Mouse (Mus musculus): ENCODE data around the gene Auts2. TPM values are rescaled to one million over a fixed set of nuclear protein-coding genes. Genes with fewer than 3 reads are reported as not detected.

The Auts2 gene
- polyA plus RNA-seq, 1 experiment from 2014 or later: 57.8 TPM

DNA sequence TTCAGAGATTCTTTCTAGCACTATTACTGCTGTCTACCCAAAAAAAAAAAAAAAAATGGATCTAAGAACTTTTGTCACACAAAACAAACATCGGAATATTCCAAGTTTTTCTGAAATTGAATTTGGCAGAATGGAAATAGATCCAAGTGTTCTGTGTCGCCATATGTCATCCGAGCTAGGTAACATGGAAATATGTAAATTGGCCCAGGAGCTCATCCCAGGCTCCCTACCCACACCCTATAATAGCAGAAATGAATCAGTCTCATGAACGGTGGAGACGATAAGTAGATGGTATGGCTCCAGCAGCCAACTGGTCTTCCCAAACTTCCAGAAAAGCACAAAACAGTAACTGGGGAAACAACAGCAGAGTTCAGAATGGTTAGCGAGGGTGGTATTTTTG, 577.6 kb downstream of the Auts2 start:
- no peaks in the 10 kb centered on the region for H3K27me3 ChIP-seq (ENCODE audit: low read depth, poor library complexity, severe bottlenecking)
- no peak overlapping the region for H3K4me3 ChIP-seq
- no peak overlapping the region for H3K27ac ChIP-seq
- DNase-seq (ENCODE audit: low spot score): no peak
- WGBS: 95% methylated on average over 6 of the region's 6 CpGs
- H3K4me1 ChIP-seq: peaks cover 3% of the 10 kb centered on the region; the same call in 1 of the 2 replicates
- H3K9me3 ChIP-seq (replicated peaks): no peaks in the 10 kb centered on the region
- H3K36me3 ChIP-seq: peaks cover 5% of the 10 kb centered on the region

DNA sequence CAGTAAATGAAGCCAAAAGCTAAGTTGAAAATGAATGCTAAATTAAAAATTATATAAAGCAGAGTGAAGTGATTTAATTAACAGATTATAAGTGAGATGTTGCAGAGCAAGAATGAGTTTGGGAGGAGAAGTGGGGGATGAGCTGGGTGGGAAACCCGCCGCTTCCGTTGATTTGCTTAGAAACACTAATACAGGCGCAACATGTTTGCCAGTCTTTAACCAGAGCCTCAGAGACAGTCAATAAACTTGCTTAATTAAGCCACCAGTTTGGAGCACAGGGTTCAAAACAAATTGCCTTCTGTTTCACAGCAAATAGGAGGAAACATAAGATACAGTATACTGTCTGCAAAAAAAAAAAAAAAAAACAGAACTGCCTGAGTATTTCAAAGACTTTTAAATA, 579.6 kb downstream of the Auts2 start:
- H3K36me3 ChIP-seq: peaks cover 5% of the 10 kb centered on the region
- no peak for DNase-seq (ENCODE audit: low spot score)
- 91% methylated on average over 4 of the region's 4 CpGs for WGBS
- no peaks in the 10 kb centered on the region for H3K27me3 ChIP-seq (ENCODE audit: low read depth, poor library complexity, severe bottlenecking)
- no peak overlapping the region for H3K27ac ChIP-seq
- no peaks in the 10 kb centered on the region for H3K9me3 ChIP-seq (replicated peaks)
- H3K4me1 ChIP-seq: peaks cover 3% of the 10 kb centered on the region; the same call in 1 of the 2 replicates
- no peak overlapping the region for H3K4me3 ChIP-seq

DNA sequence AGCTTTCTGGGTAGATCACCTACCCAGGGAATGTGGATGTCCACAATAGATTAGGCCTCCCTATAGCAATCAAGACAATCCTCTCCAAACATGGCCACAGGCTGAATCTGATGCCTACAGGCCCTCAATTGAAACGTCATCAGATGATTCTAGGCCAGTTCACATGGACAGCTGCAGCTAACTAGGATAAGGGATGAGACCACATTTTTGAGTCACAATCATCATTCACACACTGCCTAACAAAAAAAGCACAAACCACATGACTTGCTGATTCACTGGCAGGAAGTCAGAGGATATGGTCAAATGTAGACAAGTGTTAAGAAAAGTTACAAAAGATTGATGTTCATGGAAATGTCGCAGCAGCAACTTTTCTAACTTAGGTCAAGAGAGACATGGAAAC, 581.3 kb downstream of the Auts2 start:
- WGBS: 91% methylated on average over 2 of the region's 2 CpGs
- H3K9me3 ChIP-seq (replicated peaks): no peaks in the 10 kb centered on the region
- no peak for DNase-seq (ENCODE audit: low spot score)
- H3K27me3 ChIP-seq (ENCODE audit: low read depth, poor library complexity, severe bottlenecking): no peaks in the 10 kb centered on the region
- H3K4me3 ChIP-seq: no peak overlapping the region
- peaks cover 5% of the 10 kb centered on the region for H3K36me3 ChIP-seq
- H3K4me1 ChIP-seq: peaks cover 8% of the 10 kb centered on the region
- H3K27ac ChIP-seq: no peak overlapping the region

DNA sequence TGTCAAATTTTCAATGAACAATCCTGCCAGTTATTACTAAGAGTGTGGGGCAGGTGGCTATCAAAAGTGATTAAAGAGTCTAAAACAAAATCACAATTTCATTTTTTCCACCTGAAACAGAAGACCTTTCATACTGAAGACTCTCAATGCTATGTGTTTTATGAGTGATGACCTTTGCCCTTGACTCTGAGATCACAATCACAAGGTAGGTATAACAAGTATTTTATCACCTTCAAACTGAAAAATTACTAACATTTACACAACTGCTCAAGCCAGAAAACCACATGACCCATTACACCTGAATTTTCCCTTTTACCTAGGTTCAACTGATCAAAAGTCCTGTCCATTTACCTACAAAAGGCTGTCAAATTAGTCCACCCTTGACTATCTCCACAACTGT, 582.7 kb downstream of the Auts2 start:
- H3K36me3 ChIP-seq: peaks cover 5% of the 10 kb centered on the region
- no peak overlapping the region for H3K27ac ChIP-seq
- H3K27me3 ChIP-seq (ENCODE audit: low read depth, poor library complexity, severe bottlenecking): no peaks in the 10 kb centered on the region
- H3K9me3 ChIP-seq (replicated peaks): no peaks in the 10 kb centered on the region
- peaks cover 22% of the 10 kb centered on the region for H3K4me1 ChIP-seq
- H3K4me3 ChIP-seq: no peak overlapping the region
- DNase-seq (ENCODE audit: low spot score): no peak

DNA sequence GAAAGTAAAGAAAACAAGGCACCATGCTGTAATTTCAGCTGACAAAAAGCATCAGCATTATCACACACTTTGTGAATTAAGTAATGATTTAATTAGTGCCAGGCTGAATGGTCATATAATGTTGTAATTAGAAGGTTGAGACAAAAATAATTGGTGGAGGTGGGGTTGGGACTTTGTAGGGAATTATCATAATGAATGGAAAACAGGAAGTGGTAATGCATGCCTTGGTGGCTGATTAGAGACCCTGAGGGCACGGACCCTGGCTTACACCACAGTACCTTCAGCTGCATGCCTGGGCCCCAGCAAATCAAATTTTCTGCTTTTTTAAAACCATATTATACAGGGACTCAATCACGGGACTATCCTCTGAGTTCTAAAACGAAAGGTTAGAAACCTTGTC, 586.1 kb downstream of the Auts2 start:
- Histone ChIP-seq H3K4me1 (peaks cover 24% of the 10 kb centered on the region), H3K27ac (peak overlapping the region; percentile 69), H3K36me3 (no peaks in the 10 kb centered on the region), H3K4me3 (no peak overlapping the region), H3K9me3 (replicated peaks) (no peaks in the 10 kb centered on the region), H3K27me3 (ENCODE audit: low read depth, poor library complexity, severe bottlenecking) (no peaks in the 10 kb centered on the region)
- no peak for DNase-seq (ENCODE audit: low spot score)
- WGBS: 64% methylated on average over 3 of the region's 3 CpGs

DNA sequence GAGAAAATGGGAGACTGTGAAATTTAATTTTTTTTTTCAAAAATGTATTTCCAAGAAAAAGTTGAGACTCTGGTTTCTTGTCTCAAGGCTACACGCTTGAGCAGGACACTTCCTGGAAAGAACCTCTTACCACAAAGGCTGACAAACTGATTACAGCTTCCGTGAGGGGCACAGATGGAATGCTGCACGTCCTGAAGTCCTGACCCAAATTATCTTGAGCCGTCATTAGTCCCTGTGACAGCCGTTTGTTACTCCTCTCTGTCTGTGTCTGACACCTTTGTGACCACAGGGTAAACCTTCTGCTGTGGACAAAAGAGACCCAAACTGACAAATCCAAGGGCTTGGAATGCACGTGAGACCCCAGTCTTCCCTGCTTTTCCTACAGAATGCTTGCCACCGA, 587.1 kb downstream of the Auts2 start:
- Histone ChIP-seq H3K27me3 (ENCODE audit: low read depth, poor library complexity, severe bottlenecking) (no peaks in the 10 kb centered on the region), H3K36me3 (no peaks in the 10 kb centered on the region), H3K9me3 (replicated peaks) (no peaks in the 10 kb centered on the region), H3K4me3 (no peak overlapping the region), H3K4me1 (peaks cover 24% of the 10 kb centered on the region), H3K27ac (peak overlapping the region; percentile 71)
- 28% methylated on average over 7 of the region's 7 CpGs for WGBS
- DNase-seq (ENCODE audit: low spot score): no peak

DNA sequence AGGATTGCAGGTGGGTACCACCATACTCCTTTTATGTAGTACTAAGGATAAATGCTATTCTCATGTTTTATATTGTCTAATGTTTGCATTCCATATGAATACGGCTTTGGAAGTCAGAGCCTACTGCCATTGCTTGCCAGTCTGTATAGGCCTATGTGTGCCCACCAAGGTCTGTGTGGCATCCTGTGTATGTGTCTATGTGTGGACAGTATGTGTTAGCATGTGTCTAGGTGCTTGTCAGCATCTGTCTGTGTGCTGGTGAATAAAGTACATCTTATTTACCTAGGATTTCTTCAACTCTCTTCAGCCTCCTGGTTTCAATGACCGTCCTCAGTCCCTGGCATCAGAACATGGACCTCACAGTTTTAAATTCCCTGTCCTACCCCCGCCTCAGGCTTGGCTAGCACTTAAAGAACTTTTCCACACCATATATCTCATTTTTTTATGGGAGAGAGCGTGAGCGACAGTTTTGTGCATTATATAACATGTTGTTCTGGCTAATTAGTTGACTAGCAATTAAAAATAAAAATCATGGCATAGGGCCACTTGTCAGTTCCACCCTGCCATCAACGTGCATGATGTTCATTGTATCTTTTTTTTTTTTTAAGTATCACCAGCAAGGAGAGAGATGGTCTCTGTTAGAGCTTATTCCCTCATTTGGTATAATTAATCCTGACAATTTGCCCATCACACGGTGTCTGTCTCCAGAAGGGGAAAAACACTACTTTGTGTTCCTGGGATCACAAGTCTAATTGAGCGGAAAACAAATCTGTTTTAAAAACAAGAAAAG, 587.7 kb downstream of the Auts2 start:
- no peak overlapping the region for H3K27ac ChIP-seq
- no peaks in the 10 kb centered on the region for H3K36me3 ChIP-seq
- 78% methylated on average over 8 of the region's 8 CpGs for WGBS
- no peaks in the 10 kb centered on the region for H3K27me3 ChIP-seq (ENCODE audit: low read depth, poor library complexity, severe bottlenecking)
- no peaks in the 10 kb centered on the region for H3K9me3 ChIP-seq (replicated peaks)
- no peak overlapping the region for H3K4me3 ChIP-seq
- H3K4me1 ChIP-seq: peaks cover 24% of the 10 kb centered on the region
- no peak for DNase-seq (ENCODE audit: low spot score)

DNA sequence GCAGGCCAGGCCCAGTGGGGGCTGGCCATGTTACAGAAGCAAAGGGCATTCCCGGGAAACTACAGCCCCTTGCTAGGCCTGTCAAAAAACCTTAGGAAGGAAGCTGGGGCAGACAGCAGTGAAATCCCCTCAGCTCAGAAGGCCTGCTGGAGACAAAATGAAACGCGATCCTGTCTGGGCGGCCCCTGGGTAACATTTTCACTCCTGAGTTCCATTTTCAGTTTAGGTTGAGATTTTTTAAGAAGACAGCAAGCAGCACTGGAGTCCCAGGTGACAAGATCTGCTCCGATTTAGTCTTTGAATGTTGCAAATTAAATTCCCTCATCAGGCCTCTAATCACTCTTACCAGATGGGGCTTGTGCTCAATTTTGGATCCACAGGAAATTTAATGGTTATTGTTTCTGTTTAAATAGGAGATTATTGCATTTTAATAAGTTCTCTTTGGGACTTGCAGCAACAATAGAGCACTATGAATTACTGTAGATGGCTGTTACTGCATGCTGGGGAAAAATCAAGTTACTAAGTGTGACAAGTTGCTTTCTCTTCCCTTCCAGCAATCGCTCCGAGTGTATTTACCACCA, 594.5 kb downstream of the Auts2 start:
- Histone ChIP-seq H3K4me3 (no peak overlapping the region), H3K27ac (peak overlapping the region; percentile 66), H3K9me3 (replicated peaks) (no peaks in the 10 kb centered on the region), H3K27me3 (ENCODE audit: low read depth, poor library complexity, severe bottlenecking) (no peaks in the 10 kb centered on the region), H3K4me1 (peaks cover 62% of the 10 kb centered on the region), H3K36me3 (no peaks in the 10 kb centered on the region)
- DNase-seq (ENCODE audit: low spot score): peak; percentile 44
- 39% methylated on average over 7 of the region's 7 CpGs for WGBS

DNA sequence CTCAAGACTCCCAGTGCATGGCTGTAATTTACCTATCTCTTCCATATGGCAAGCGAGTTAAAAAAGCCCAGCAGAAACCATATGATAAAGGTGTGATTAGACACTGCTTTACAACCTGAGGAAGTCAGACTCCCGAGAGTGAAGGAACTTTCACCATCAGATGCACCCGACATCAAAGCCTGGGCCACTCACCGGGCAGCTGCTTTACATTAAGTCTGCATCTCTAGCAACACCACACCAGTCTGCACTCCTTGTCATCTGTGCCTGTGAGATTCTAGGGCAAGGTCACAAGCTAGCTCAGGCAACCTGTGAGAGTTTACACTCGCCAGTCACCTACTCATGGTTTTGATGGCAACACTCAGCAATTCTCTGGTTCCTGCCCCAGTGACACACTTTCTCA, 596.3 kb downstream of the Auts2 start:
- no peaks in the 10 kb centered on the region for H3K27me3 ChIP-seq (ENCODE audit: low read depth, poor library complexity, severe bottlenecking)
- H3K9me3 ChIP-seq (replicated peaks): no peaks in the 10 kb centered on the region
- H3K4me3 ChIP-seq: no peak overlapping the region
- H3K36me3 ChIP-seq: no peaks in the 10 kb centered on the region
- peak; percentile 77 for DNase-seq (ENCODE audit: low spot score)
- peak overlapping the region; percentile 66 for H3K27ac ChIP-seq
- 18% methylated on average over 5 of the region's 5 CpGs for WGBS
- H3K4me1 ChIP-seq: peaks cover 62% of the 10 kb centered on the region

DNA sequence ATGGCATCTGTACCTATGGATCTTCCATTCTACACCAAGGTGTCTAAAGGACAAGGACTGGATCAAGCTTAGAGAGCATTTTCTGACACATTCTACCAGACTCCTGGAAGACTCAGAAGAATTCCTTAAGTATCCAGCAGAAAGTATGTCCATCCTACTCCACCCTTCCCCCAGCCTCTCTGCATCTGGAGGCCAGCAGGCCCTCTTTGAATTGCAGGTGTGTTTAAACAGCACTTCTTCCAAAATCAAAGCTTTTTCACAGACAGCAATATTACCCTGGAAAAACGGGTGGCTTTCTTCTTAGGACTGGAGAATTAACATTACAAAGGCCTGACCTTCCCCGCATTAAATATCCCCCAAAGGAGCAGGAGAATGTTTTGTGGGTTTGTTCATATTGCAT, 598.4 kb downstream of the Auts2 start:
- WGBS: 26% methylated on average over 2 of the region's 2 CpGs
- Histone ChIP-seq H3K4me3 (no peak overlapping the region), H3K36me3 (no peaks in the 10 kb centered on the region), H3K9me3 (replicated peaks) (no peaks in the 10 kb centered on the region), H3K27ac (peak overlapping the region; percentile 51; the same call in 1 of the 2 replicates), H3K4me1 (peaks cover 68% of the 10 kb centered on the region), H3K27me3 (ENCODE audit: low read depth, poor library complexity, severe bottlenecking) (no peaks in the 10 kb centered on the region)
- no peak for DNase-seq (ENCODE audit: low spot score)

DNA sequence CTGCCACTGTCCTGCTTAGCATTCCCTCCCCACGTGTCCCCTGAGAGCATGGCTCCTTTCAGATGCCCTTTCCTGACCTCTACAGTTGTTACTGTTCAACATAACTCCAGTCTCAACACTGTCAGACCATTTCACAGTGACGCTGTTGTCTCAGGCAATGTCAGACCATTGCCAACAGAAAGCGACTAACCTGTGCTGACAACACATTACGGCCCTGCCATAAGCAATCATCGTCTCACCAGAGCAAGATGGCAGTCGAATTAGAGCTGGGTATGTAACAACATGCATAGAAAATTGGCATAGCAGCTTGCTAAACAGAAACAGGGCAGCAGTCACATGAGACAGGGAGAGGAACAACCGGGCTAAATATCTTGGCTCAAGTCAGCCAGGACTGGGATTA, 614.4 kb downstream of the Auts2 start:
- no peak for DNase-seq (ENCODE audit: low spot score)
- Histone ChIP-seq H3K9me3 (replicated peaks) (no peaks in the 10 kb centered on the region), H3K27me3 (ENCODE audit: low read depth, poor library complexity, severe bottlenecking) (no peaks in the 10 kb centered on the region), H3K4me1 (peaks cover 9% of the 10 kb centered on the region; the same call in 1 of the 2 replicates), H3K4me3 (no peak overlapping the region), H3K27ac (no peak overlapping the region), H3K36me3 (no peaks in the 10 kb centered on the region)
- 82% methylated on average over 7 of the region's 7 CpGs for WGBS

DNA sequence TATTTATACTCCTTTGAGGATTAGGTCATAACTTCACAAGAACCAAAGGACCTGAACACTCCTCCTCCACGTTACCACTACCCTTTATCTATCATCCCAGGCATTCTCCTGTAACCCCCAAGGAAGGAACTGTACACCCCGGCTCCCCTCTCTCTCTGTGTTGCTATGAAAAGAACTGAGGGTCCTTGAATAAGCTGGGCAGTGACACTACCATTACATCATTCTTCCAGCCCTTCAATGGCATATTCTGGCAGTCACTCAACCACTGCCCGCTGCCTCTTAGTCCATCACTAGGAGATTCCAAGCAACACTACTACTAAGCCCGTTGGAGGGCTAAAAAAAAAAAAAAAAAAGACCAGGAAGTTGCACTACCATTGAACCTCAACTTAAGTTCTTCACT, 620.4 kb downstream of the Auts2 start:
- peaks cover 22% of the 10 kb centered on the region for H3K4me1 ChIP-seq
- no peaks in the 10 kb centered on the region for H3K36me3 ChIP-seq
- no peaks in the 10 kb centered on the region for H3K9me3 ChIP-seq (replicated peaks)
- no peaks in the 10 kb centered on the region for H3K27me3 ChIP-seq (ENCODE audit: low read depth, poor library complexity, severe bottlenecking)
- no peak for DNase-seq (ENCODE audit: low spot score)
- no peak overlapping the region for H3K4me3 ChIP-seq
- no peak overlapping the region for H3K27ac ChIP-seq
- WGBS: 91% methylated on average over 4 of the region's 4 CpGs

DNA sequence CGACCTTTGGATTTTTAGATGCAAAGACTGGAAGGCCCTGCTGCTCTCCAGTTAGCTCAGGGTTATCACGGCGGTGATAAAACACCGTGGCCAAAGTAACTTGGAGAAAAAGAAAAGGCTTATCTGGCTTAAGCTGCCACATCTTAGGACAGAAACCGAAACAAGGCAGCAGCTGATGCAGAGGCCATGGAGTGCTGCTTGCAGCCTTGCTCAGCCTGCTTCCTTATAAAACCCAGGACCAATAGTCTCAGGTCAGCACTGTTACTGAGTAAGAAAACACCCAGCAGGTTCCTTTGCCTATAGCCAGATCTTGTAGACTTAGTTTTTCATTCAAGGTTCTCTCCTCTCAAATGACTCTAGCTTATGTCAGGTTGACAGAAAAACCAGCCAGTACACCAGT, 621.0 kb downstream of the Auts2 start:
- Histone ChIP-seq H3K27me3 (ENCODE audit: low read depth, poor library complexity, severe bottlenecking) (no peaks in the 10 kb centered on the region), H3K9me3 (replicated peaks) (no peaks in the 10 kb centered on the region), H3K4me1 (peaks cover 28% of the 10 kb centered on the region), H3K36me3 (no peaks in the 10 kb centered on the region), H3K27ac (no peak overlapping the region), H3K4me3 (no peak overlapping the region)
- WGBS: 86% methylated on average over 5 of the region's 5 CpGs
- no peak for DNase-seq (ENCODE audit: low spot score)
